Mouse (Mus musculus) layer of hippocampus, adult 9-10 months (tissue): ENCODE data around the gene Frem2.

ENCODE experiments used
- DNase-seq: peaks from one replicate; pipeline ENCODE4 v3.0.0; 2022; ENCODE audit warnings: low spot score

Gene Frem2

GRCm38 (mm10) chr3:53465330-53465729 lies 191.8 kb downstream of the Frem2 start:
- no peak for DNase-seq

GRCm38 (mm10) chr3:53464146-53464698 lies 192.9 kb downstream of the Frem2 start:
- no peak for DNase-seq
